Comparison of ENCODE assay signal across 24 mouse cellular contexts in genomic region chr16:90252521-90252920, GRCm38 (mm10).
"Had no signal": no experiment of that assay in that cellular context is flagged by ENCODE, and none has a peak within 500 bp of the region (broad histone marks: within the 10 kb centered on the region; RNA-seq: fewer than 3 reads in every experiment).

No protein-coding gene starts in this region.

- H3K4me1 ChIP-seq: heart, embryonic 13.5 days; heart, embryonic 15.5 days; hindbrain, embryonic 13.5 days; hindbrain, embryonic 15.5 days; kidney, embryonic 15.5 days; limb, embryonic 13.5 days; limb, embryonic 15.5 days; liver, embryonic 12.5 days had no signal

- H3K4me3 ChIP-seq: heart, adult 2 months; heart, embryonic 13.5 days; heart, embryonic 15.5 days; hindbrain, embryonic 13.5 days; hindbrain, embryonic 15.5 days; kidney, embryonic 15.5 days; limb, embryonic 13.5 days; limb, embryonic 15.5 days; liver, embryonic 12.5 days had no signal

- ATAC-seq: hindbrain, postnatal 0 days; intestine, embryonic 16.5 days; liver, embryonic 12.5 days had no signal

- H3K27ac ChIP-seq: heart, adult 2 months; heart, embryonic 13.5 days; heart, embryonic 15.5 days; hindbrain, embryonic 13.5 days; hindbrain, embryonic 15.5 days; hindbrain, postnatal 0 days; kidney, embryonic 15.5 days; kidney, postnatal 0 days; limb, embryonic 13.5 days; limb, embryonic 15.5 days; liver, embryonic 12.5 days; liver, embryonic 14.5 days had no signal

- DNase-seq: gastrocnemius, postnatal 14 days; gastrocnemius, postnatal 36 days; heart, adult 2 months; heart, postnatal 14 days; heart, postnatal 36 days; kidney, adult 11 months; kidney, adult 2 months; kidney, adult 9 months; kidney, postnatal 14 days; kidney, postnatal 36 days; layer of hippocampus, postnatal 36 days; left cerebral cortex, postnatal 4 days had no signal

- H3K27me3 ChIP-seq: heart, embryonic 13.5 days; heart, embryonic 15.5 days; hindbrain, embryonic 13.5 days; hindbrain, embryonic 15.5 days; kidney, embryonic 15.5 days; limb, embryonic 13.5 days; limb, embryonic 15.5 days; liver, embryonic 12.5 days had no signal
